In the genomic region with DNA sequence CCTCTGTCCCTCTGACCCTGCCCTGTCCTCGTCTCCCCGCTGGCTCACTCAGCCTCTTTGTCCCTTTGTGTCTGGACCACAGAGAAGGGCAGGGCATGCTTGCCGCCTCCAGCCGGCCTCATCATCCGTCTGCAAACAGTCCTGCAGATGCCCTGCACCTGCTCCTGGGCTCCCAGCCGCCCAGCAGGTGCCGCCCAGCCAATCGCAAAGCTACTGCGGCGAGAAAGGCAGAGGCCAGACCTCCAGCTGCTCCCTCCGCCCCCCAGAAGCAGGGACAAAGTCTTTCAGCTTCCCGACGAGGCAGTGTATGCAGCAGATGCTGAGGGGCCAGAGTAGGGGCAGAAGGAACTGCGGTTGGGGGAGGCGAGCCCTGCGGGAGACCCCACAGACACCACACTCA, we compare ENCODE assay signal across 10 mouse cellular contexts. TPM values are rescaled to one million over a fixed set of nuclear protein-coding genes. Genes with fewer than 3 reads are reported as not detected.
DNase-seq lines count a peak whose midpoint lies in the region; ATAC-seq and TF ChIP-seq lines count a peak whose summit lies in the region.
"Had no signal": no experiment of that assay in that cellular context is flagged by ENCODE, and none has a peak within 500 bp of the region (broad histone marks: within the 10 kb centered on the region; RNA-seq: fewer than 3 reads in every experiment).

No protein-coding gene starts in this region.

- in situ Hi-C loops in ES-E14 (cut with MboI; ENCODE audit: low sequenced_read_pairs in 2 of 2, unreplicated experiment in 2 of 2), result loop anchor here in 1 of 2 experiments (25.0 kb wide), 1 partner anchor 100 kb away; a partner anchor contains a TSS

- H3K4me3 ChIP-seq in ES-E14 (ENCODE audit: insufficient read depth in 1 of 2, low read depth in 1 of 2, low read length in 2 of 2, poor library complexity in 1 of 2, severe bottlenecking in 1 of 2), result peak overlapping the region; percentile 23 to 33; a peak in 2 of 4 replicates
- H3K4me3 ChIP-seq in hindbrain, embryonic 15.5 days, result peak overlapping the region; percentile 13; the same call in 1 of the 2 replicates

- no peak for DNase-seq in ES-E14 (ENCODE audit: low read depth, low spot score)
- peak; percentile 56 for DNase-seq in embryo, embryonic 11.5 days (ENCODE audit: low read depth, low spot score)
- DNase-seq in neural tube, embryonic 10.5 days (ENCODE audit: extremely low spot score, low spot score), result peak; percentile 86
- DNase-seq in gastrocnemius, postnatal 10 days, result no peak
- DNase-seq in c-Kit-positive CD71-positive TER-119-positive erythroid progenitor cells, embryonic 14.5 days (ENCODE audit: low spot score), result no peak
- DNase-seq in lung, adult 18-20 months, result no peak
- no peak for DNase-seq in heart, postnatal 25 days (ENCODE audit: low spot score)
- DNase-seq: cerebellum, adult 9-11 months; spleen, adult 18-20 months had no signal

- peak overlapping the region; percentile 41 for H3K4me2 ChIP-seq in hindbrain, embryonic 15.5 days

- no peak overlapping the region for H3K27ac ChIP-seq in ES-E14 (ENCODE audit: insufficient read depth, low read depth, low read length, poor library complexity, severe bottlenecking)
- peak overlapping the region; percentile 85 for H3K27ac ChIP-seq in hindbrain, embryonic 15.5 days (replicated peaks)

- H3K36me3 ChIP-seq in ES-E14 (ENCODE audit: control insufficient read depth, insufficient read depth, low read length, poor library complexity, severe bottlenecking), result no peaks in the 10 kb centered on the region
- no peaks in the 10 kb centered on the region for H3K36me3 ChIP-seq in hindbrain, embryonic 15.5 days

- peak; percentile 76 for ATAC-seq in hindbrain, embryonic 15.5 days (ENCODE audit: low FRiP score, low read depth)

- WGBS in hindbrain, embryonic 15.5 days, result 1% methylated on average over 16 of the region's 16 CpGs

- H3K9ac ChIP-seq in ES-E14 (ENCODE audit: insufficient read depth, low read depth, low read length, poor library complexity, severe bottlenecking), result peak overlapping the region; percentile 12; the same call in 1 of the 2 replicates
- H3K9ac ChIP-seq in hindbrain, embryonic 15.5 days, result peak overlapping the region; percentile 40

- intact Hi-C loops in heart, postnatal 25 days (cut with DNase I), result no loop called here

- H3K27me3 ChIP-seq in hindbrain, embryonic 15.5 days, result no peaks in the 10 kb centered on the region

- no peaks in the 10 kb centered on the region for H3K9me3 ChIP-seq in ES-E14 (ENCODE audit: control insufficient read depth, insufficient read depth, low read depth, low read length)
- no peaks in the 10 kb centered on the region for H3K9me3 ChIP-seq in hindbrain, embryonic 15.5 days

- peaks cover 0 to 2% of the 10 kb centered on the region in 2 experiments; a peak in 1 of 4 replicates for H3K4me1 ChIP-seq in ES-E14 (ENCODE audit: control insufficient read depth in 2 of 2, insufficient read depth in 2 of 2, low read length in 2 of 2, poor library complexity in 1 of 2)
- H3K4me1 ChIP-seq in hindbrain, embryonic 15.5 days (replicated peaks), result peaks cover 33% of the 10 kb centered on the region

TF ChIP-seq in ES-E14, 5 proteins besides CTCF, POLR2A, EP300 and RAD21:
- TF ChIP-seq HCFC1 (IDR thresholded peaks at IDR 0.05; ENCODE audit: borderline replicate concordance, insufficient read depth, low read length) (no peak), CHD2 (IDR thresholded peaks at IDR 0.05; ENCODE audit: low read depth, low read length) (no peak), ZNF384 (IDR thresholded peaks at IDR 0.05; ENCODE audit: low read depth, low read length) (no peak), ZC3H11A (IDR thresholded peaks at IDR 0.05; ENCODE audit: borderline replicate concordance, low read depth, low read length) (no peak), MAFK (IDR thresholded peaks at IDR 0.05; ENCODE audit: insufficient read depth, low read depth, low read length) (no peak)

RNA-seq across cellular contexts. Expression of a gene that starts 14.9 kb away (rescaled TPM):
- total RNA-seq in ES-E14 (2012; rRNA removed), result 0.31 and 0.69 TPM in 2 replicates
- 1.4 and 1.5 TPM in 2 replicates for polyA plus RNA-seq in hindbrain, embryonic 15.5 days (2015; fragmentation: Nextera tagmentation; extraction: Ambion mirVana)
- total RNA-seq in gastrocnemius, postnatal 10 days (2021), result under 1 TPM; 0.33 to 0.61 TPM
- total RNA-seq in heart, postnatal 25 days (2021), result 10 to 100 TPM in 1 of 2 experiments, 1 to 10 TPM in 1; 8.9 to 10.3 TPM

RNA-seq across cellular contexts. Expression of a gene that starts 18.2 kb away (rescaled TPM):
- total RNA-seq in ES-E14 (2012; rRNA removed), result not detected in 2 replicates
- 3.9 and 5.3 TPM in 2 replicates for polyA plus RNA-seq in hindbrain, embryonic 15.5 days (2015; fragmentation: Nextera tagmentation; extraction: Ambion mirVana)
- total RNA-seq in gastrocnemius, postnatal 10 days (2021), result 1 to 10 TPM; 1.4 to 1.7 TPM
- total RNA-seq in heart, postnatal 25 days (2021), result 1 to 10 TPM; 2.5 to 2.9 TPM

RNA-seq across cellular contexts. Expression of a gene that starts 39.1 kb away (rescaled TPM):
- total RNA-seq in ES-E14 (2012; rRNA removed), result 82.7 and 103 TPM in 2 replicates
- polyA plus RNA-seq in hindbrain, embryonic 15.5 days (2015; fragmentation: Nextera tagmentation; extraction: Ambion mirVana), result 28.5 and 31.8 TPM in 2 replicates
- 10 to 100 TPM; 21.5 to 23.6 TPM for total RNA-seq in gastrocnemius, postnatal 10 days (2021)
- 10 to 100 TPM; 38.7 to 42.3 TPM for total RNA-seq in heart, postnatal 25 days (2021)

Comparison
In these comparisons a context has a peak if more than half of its experiments do, and no peak if none do; other contexts are left out.
1. DNase-seq: peak in embryo, embryonic 11.5 days (single experiment) and neural tube, embryonic 10.5 days (single experiment); none in ES-E14 (single experiment), gastrocnemius, postnatal 10 days (single experiment), c-Kit-positive CD71-positive TER-119-positive erythroid progenitor cells, embryonic 14.5 days (single experiment), lung, adult 18-20 months (0 of 2) and heart, postnatal 25 days (single experiment).